Mouse (Mus musculus) cerebellum, postnatal 4 days (tissue): ENCODE results near the gene Cbr2.
"Not testable (repeated sequence)": the region's sequence is repeated elsewhere in the genome, so short reads cannot be mapped to it uniquely, and the experiment has no call there.

ENCODE experiments used
- DNase-seq, 2 experiments: peaks; one replicate each; pipeline ENCODE4 v3.0.0; 2022; ENCODE audit warnings: low spot score in 2 of 2, mixed read lengths in 1 of 2

The Cbr2 gene

GRCm38 (mm10) chr11:120731858-120732680 is at the start of gene Cbr2:
TSS of gene Cbr2 (minus strand) at chr11:120732114.
- DNase-seq, result no peak

- not testable (repeated sequence) for DNase-seq
These were observed 49.4 kb upstream of the Cbr2 start for GRCm38 (mm10) chr11:120781361-120781760.

DNA sequence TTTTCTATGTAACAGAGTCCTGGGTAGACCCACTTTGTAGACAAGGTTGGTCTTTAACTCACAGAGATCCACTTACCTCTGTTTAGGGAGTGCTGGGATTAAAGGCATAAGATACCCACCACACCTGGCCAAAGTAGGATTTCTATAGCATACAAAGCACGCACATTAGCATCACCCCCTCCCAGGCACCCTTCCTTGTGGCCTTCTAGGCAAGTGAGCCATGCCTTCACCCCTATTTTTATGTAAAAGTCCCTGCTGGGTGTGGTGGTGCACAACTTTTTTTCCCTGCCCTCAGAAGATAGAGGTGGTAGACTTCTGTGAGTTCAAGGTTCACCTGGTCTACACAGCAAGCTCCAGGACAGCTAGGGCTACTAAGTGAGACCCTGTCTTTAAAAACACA is 48.0 kb upstream of the Cbr2 start:
- DNase-seq, result no peak

GRCm38 (mm10) chr11:120777123-120777522 is 45.2 kb upstream of the Cbr2 start:
- DNase-seq, result no peak

GRCm38 (mm10) chr11:120775774-120776469 is 44.0 kb upstream of the Cbr2 start:
- DNase-seq, result peak; percentile 97 to 99

DNA sequence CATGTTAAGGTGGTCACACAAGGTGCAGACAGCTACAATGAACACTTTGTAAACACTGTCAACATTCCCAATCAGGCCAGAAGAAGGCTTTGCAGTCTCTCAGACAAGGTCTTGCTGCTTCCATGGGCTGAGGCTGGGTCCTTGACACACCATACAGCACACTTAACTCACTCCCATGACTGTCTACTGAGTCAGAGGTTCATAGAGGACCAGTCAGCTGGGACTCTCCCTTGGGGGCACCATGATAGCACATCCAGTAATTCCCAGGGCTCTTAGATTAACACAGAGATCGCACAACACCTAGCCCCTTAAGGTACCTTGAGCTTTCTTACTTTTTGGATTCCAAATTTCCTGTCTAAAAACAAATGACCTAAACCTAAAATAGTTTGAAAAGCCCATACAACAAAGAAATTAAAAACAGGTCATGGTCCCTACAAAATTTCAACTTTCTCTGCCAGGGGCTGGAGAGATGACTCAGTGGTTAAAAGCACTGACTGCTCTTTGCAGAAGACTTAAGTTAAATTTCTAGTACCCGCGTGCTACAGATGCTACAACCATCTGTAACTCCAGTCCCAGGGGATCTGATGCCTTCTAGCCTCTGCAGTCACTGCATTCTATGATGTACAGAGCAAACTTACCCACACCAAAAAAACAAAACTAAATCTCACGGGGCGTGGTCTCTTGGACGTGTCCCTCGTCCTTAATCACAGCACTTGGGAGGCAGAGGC is 41.7 kb upstream of the Cbr2 start:
- DNase-seq, result no peak

GRCm38 (mm10) chr11:120772749-120773148 is 40.8 kb upstream of the Cbr2 start:
- DNase-seq, result no peak

GRCm38 (mm10) chr11:120768206-120768605 is 36.3 kb upstream of the Cbr2 start:
- no peak for DNase-seq

GRCm38 (mm10) chr11:120767023-120767422 is 35.1 kb upstream of the Cbr2 start:
- not testable (repeated sequence) for DNase-seq

DNA sequence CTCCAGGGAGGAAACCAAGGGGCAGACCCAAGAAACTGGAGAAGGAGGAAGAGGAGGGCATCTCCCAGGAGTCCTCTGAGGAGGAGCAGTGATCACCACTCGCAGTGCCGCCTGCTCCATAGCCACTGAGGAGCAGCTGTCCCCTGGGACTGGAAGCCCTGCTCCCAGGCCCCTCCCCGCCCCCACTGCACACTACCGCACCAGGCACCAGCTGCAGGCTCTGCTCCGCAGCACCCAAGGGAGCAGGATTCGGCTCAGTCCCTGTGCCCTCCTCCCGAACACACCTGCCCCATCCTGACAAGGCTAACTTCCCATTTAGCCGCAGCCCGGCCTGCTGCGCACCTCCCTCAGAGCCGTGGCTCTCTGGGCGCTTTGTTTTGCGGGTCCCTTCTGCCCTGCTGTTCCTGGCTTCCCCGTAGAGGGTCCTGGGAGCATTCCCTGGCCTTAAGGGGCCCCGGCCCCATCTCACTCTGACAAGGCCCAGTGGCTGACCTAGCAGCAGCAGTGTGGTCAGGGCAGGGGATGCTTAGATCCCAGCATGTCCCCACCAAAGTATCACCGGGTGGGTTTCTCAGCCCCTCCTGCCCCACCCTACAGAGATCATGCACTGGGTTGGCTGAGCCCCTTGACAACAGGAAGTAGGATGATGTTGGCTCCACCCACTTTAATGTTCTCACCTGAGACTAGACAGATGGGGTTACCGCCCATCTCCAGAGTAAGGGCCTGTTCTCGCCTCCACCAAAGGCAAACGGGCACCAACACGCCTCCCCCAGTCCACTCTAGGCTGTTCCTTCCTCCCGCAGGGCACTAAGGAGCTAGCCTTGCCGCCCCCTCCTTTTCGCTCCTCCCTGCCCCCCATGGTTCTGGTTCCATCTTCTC is 31.4 kb upstream of the Cbr2 start:
- not testable (repeated sequence) for DNase-seq

DNA sequence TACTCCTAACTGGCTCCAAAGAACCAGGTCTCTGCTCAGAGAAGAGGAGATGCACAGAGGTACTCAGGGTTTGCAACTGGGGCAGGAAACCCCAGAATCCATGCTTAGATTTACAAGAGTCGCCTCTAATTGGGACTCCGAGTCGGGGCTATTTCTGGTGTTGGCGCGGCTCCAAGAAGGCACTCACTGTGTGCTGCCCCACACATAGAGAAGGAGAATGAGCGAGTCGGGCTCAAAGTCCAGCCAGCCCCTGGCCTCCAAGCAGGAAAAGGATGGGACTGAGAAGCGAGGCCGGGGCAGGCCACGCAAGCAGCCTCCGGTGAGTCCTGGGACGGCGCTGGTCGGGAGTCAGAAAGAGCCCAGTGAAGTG is 30.7 kb upstream of the Cbr2 start, which contains the start of gene Hmga1b:
Hmga1b (plus strand) TSS at position 123 of the 370 bp plus-strand sequence.
- DNase-seq, result not testable (repeated sequence)

DNA sequence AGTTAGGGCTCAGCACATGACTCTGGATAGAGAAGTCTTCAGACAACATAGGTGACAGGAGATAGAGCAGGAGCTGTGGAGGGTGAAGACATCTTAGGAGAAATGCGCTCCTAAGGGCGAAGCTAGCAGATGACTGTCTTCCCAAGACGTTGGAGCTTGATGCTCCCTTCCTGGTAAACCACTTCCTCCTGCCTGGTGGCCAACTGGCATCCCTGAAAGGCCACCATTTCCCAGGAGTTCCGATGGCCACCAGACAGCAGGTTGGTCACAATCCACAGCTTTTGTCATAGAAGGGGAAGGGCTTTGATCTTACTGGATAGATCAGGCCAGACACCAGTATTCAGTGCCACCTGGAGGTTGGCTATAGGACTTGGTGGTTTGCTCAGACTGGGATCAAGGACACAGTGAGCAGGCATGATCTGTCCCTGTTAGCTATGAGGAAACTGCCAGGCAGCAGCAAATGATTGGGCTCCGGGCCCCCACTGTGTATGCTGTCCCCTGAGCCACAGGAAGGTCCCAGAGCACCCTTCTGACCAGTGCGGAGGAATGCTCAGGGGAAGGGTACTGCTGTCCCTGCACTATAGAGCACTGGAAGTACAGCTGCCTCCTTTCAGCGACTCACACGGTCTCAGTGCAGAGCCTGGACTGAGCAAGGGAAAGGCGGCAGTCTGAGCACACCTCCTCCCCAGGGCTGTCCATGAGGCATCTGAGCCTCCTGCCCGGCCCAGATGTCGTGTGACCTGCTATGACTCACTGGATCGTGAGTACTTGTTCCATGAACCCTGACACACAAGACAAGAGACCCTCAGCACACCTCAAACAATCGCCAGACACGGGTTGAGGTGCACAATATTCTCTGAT is 30.1 kb upstream of the Cbr2 start:
- DNase-seq, result no peak

GRCm38 (mm10) chr11:120760236-120760635 is 28.3 kb upstream of the Cbr2 start:
- no peak for DNase-seq

- no peak for DNase-seq
These were observed 19.7 kb upstream of the Cbr2 start for GRCm38 (mm10) chr11:120751606-120752005.

DNA sequence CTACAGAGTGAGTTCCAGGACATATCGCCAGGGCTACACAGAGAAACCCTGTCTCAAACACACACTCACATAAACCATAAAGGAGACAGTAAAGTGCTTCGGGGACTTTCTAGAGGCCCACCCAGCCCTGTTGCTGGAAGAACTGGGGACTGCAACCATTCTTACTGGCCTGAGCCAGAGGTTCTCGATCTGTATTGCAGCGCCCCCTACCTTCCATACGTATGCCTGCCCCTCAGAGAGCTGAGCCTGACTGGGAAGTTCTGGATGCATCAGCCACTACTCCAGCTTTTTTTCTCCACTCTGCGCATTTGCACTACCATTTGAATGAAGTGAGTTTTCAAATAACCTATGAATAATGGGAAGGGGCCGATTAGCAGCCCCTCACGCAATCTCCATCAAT is 17.5 kb upstream of the Cbr2 start:
- no peak for DNase-seq

DNA sequence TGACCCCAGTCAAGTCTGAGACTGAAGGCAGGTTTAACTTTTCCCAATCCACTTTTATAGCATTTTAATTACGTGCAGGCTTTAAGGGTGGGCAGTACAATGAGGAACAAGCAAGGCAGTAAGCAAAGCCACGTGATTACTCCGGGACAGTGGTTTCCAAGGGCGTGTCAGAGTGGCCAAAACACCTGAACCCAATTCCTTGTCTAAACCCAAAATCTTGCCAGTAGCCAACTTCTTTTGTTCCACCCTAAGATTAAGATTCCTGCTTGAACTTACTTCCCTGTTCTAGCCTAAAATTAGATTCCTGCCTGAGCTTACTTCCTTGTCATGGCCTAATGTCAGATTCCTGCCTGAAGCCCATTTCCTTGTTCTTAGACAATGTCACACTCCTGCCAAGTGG is 16.1 kb upstream of the Cbr2 start:
- no peak for DNase-seq

DNA sequence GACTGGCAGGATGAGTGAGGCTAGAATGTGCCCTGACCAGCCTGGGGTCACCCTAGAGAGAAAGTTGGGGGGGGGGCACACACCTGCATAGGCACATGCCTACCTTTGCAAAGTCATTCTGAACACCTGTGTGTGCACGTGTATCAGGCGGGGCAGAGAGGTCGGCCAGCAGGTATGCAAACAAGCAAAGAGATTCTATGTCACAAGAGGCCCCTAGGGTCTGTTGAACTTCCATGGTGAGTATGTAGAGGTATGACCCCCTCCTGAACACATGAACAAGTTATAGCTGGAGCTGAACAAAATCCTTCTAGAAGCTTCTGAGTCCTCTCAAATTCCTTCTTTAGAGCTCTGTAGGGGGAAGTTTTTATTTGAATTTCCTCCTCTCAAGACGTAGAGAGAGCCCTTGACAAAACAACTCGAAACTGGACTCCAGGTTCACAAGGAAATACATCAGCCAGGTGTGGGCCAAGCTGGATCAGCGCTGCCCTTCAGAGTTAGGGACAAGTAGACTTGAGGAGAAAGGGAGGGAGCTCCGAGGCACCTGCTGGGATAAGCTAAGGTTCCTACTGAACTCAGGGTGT is 12.3 kb upstream of the Cbr2 start:
- no peak for DNase-seq

- no peak for DNase-seq
These were observed 9.1 kb upstream of the Cbr2 start for GRCm38 (mm10) chr11:120740981-120741380.

GRCm38 (mm10) chr11:120736424-120736823 is 4.5 kb upstream of the Cbr2 start:
- no peak for DNase-seq

DNA sequence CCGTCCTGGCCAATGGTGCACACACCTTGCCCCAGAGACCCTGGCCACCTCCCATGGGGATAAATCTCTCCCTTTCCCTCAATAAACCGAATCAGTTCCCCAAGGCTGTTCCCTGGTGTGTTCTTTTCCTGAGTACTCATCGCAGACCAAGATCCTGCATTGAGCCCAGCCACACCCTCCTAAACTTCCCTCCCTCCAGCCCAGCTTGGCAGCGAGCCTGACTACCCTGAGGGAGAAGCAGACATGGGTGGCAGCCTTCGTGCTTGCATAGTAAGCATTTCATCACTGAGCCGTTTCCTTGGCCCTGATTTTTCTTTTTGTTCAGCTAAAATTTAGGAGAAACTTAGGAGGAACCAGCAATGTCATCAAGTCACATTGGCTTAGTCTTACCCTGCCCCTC is 1.6 kb upstream of the Cbr2 start:
- no peak for DNase-seq
